Mouse (Mus musculus) forebrain, embryonic 11.5 days (tissue): ENCODE measurements around the gene Tyw3. TPM values are rescaled to one million over a fixed set of nuclear protein-coding genes. Genes with fewer than 3 reads are reported as not detected.

Experiments used
- ATAC-seq: fragments of 200-750 bp; cut with Nextera tagmentation; replicated peaks from 2 replicates; pipeline ENCODE4 v1.8.0; 2017; ENCODE audit warnings: moderate TSS enrichment; ENCODE audit not compliant: low FRiP score
- DNase-seq: peaks from one replicate; pipeline ENCODE4 v3.0.0-alpha.2; 2017; ENCODE audit warnings: low spot score
- H3K27ac ChIP-seq: fragments of 300-500 bp; sonication (generic); 2 replicates; pipeline ENCODE4 v1.5.1; 2014; ENCODE audit warnings: low read depth, low read length
- H3K27me3 ChIP-seq: fragments of 300-500 bp; sonication (generic); 2 replicates; pipeline ENCODE4 v1.6.1; 2014; ENCODE audit warnings: mild to moderate bottlenecking, low read length, mixed read lengths; ENCODE audit not compliant: control insufficient read depth, insufficient read depth
- H3K36me3 ChIP-seq: fragments of 300-500 bp; sonication (generic); 2 replicates; pipeline ENCODE4 v1.6.1; 2014; ENCODE audit warnings: mild to moderate bottlenecking, low read length, moderate library complexity, mixed read lengths; ENCODE audit not compliant: control insufficient read depth, insufficient read depth
- H3K4me1 ChIP-seq: fragments of 300-500 bp; sonication (generic); replicated peaks from 2 replicates; pipeline ENCODE4 v1.6.1; 2014; ENCODE audit warnings: low read length, mixed read lengths; ENCODE audit not compliant: control insufficient read depth, insufficient read depth
- H3K4me2 ChIP-seq: fragments of 300-500 bp; sonication (generic); 2 replicates; pipeline ENCODE4 v1.6.1; 2014; ENCODE audit warnings: low read depth, mild to moderate bottlenecking, low read length, moderate library complexity, mixed read lengths; ENCODE audit not compliant: severe bottlenecking
- H3K4me3 ChIP-seq: fragments of 300-500 bp; sonication (generic); 2 replicates; pipeline ENCODE4 v1.5.1; 2014; ENCODE audit warnings: low read depth, low read length
- H3K9ac ChIP-seq: fragments of 300-500 bp; sonication (generic); 2 replicates; pipeline ENCODE4 v1.6.1; 2014; ENCODE audit warnings: low read length
- H3K9me3 ChIP-seq: fragments of 300-500 bp; sonication (generic); 2 replicates; pipeline ENCODE4 v1.6.1; 2016; ENCODE audit warnings: low read length, mixed read lengths; ENCODE audit not compliant: control insufficient read depth
- WGBS: fragments of 180-500 bp; shearing (Covaris S2); extraction: QIAGEN DNeasy Blood & Tissue Kit; methylation state at CpG from one replicate; pipeline ENCODE4 v1.1.7; 2014; 5-methylcytosine and 5-hydroxymethylcytosine counted together
- polyA plus RNA-seq: library from polyadenylated mRNA; unstranded; fragments of >200 nt; fragmentation: Nextera tagmentation; extraction: Ambion mirVana; gene quantifications from 2 replicates; pipeline ENCODE4 v1.2.1, GENCODE M21; 2014

Tyw3 gene
- polyA plus RNA-seq, 1 experiment from 2014 or later = 20.5 TPM

- Histone ChIP-seq H3K9ac (no peak overlapping the region), H3K27ac (no peak overlapping the region), H3K9me3 (no peaks in the 10 kb centered on the region), H3K36me3 (no peaks in the 10 kb centered on the region), H3K4me1 (no peaks in the 10 kb centered on the region), H3K4me3 (no peak overlapping the region), H3K27me3 (no peaks in the 10 kb centered on the region), H3K4me2 (no peak overlapping the region)
- DNase-seq (peak; percentile 52), ATAC-seq (no peak)
- 40% methylated on average over 6 of the region's 6 CpGs for WGBS
Measured at GRCm38 (mm10) chr3:154526610-154527009, 70.3 kb downstream of the Tyw3 start.

Other genes starting within 250 kb of the Tyw3 start
- gene Cryz, start 393 bp downstream of the Tyw3 start, polyA plus RNA-seq = 20.5 and 20.6 TPM in 2 replicates
- gene Erich3, start 66.8 kb upstream of the Tyw3 start, polyA plus RNA-seq = 0.39 and 0.47 TPM in 2 replicates